Mouse (Mus musculus) forebrain, embryonic 14.5 days (tissue): ENCODE results near the gene Ccl28. TPM values are rescaled to one million over a fixed set of nuclear protein-coding genes. Genes with fewer than 3 reads are reported as not detected.
"Not testable (repeated sequence)": the region's sequence is repeated elsewhere in the genome, so short reads cannot be mapped to it uniquely, and the experiment has no call there.

Experiments
- ATAC-seq: fragments of 200-750 bp; cut with Nextera tagmentation; 2 replicates; pipeline ENCODE4 v1.8.0; 2017; ENCODE audit warnings: mild to moderate bottlenecking, moderate library complexity
- DNase-seq: peaks from one replicate; pipeline ENCODE4 v3.0.0-alpha.2; 2015; ENCODE audit warnings: low spot score
- H3K27ac ChIP-seq: fragments of 300-500 bp; sonication (generic); 2 replicates; pipeline ENCODE4 v1.5.1; 2014; ENCODE audit warnings: low read depth, mild to moderate bottlenecking, control low read depth, low read length, moderate library complexity
- H3K27me3 ChIP-seq: fragments of 300-500 bp; sonication (generic); replicated peaks from 2 replicates; pipeline ENCODE4 v1.6.1; 2014; ENCODE audit warnings: low read length, control low read depth, mixed read lengths; ENCODE audit not compliant: control insufficient read depth, insufficient read depth
- H3K36me3 ChIP-seq: fragments of 300-500 bp; sonication (generic); 2 replicates; pipeline ENCODE4 v1.6.1; 2014; ENCODE audit warnings: low read length, control low read depth; ENCODE audit not compliant: control insufficient read depth, insufficient read depth
- H3K4me1 ChIP-seq: fragments of 300-500 bp; sonication (generic); 2 replicates; pipeline ENCODE4 v1.6.1; 2014; ENCODE audit warnings: antibody characterized with exemption, low read length, control low read depth; ENCODE audit not compliant: control insufficient read depth, insufficient read depth
- H3K4me2 ChIP-seq: fragments of 300-500 bp; sonication (generic); 2 replicates; pipeline ENCODE4 v1.6.1; 2014; ENCODE audit warnings: mild to moderate bottlenecking, control low read depth, low read length
- H3K4me3 ChIP-seq: fragments of 300-500 bp; sonication (generic); 2 replicates; pipeline ENCODE4 v1.5.1; 2014; ENCODE audit warnings: low read depth, low read length, control low read depth
- H3K9ac ChIP-seq: fragments of 300-500 bp; sonication (generic); 2 replicates; pipeline ENCODE4 v1.6.1; 2014; ENCODE audit warnings: mild to moderate bottlenecking, low read length, control low read depth, moderate library complexity
- H3K9me3 ChIP-seq: fragments of 300-500 bp; sonication (generic); replicated peaks from 2 replicates; pipeline ENCODE4 v1.6.1; 2016; ENCODE audit warnings: low read length, control low read depth, mixed read lengths; ENCODE audit not compliant: control insufficient read depth
- WGBS: fragments of 180-500 bp; shearing (Covaris S2); extraction: QIAGEN DNeasy Blood & Tissue Kit; methylation state at CpG from one replicate; pipeline ENCODE4 v1.1.7; 2014; 5-methylcytosine and 5-hydroxymethylcytosine counted together
- polyA plus RNA-seq: library from polyadenylated mRNA; unstranded; fragments of >200 nt; fragmentation: Nextera tagmentation; extraction: Ambion mirVana; gene quantifications from 2 replicates; pipeline ENCODE4 v1.2.1, GENCODE M21; 2014

Gene Ccl28
- polyA plus RNA-seq, 1 experiment from 2014 or later: 0.14 TPM

DNA sequence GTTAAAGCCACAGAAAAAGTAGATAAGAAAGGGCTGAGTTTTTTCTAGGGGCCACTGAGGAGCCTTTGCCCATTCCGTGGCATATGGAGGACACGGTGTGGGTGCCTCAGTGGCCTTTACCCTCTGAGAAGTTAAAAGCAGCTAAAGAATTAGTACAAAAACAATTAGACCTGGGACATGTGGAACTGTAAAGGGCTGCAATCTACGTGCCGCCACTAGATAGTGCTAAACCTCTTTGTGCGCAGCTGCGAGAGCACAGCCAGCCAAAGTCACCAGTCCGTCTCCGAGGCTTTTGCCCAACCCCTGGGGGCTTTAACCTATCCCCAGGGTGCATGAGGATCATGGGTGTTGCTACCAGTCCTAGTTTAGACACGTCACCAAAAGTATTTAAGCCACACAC, 37.8 kb downstream of the Ccl28 start:
- H3K4me2 ChIP-seq, H3K27me3 ChIP-seq, H3K36me3 ChIP-seq, H3K9me3 ChIP-seq, DNase-seq, H3K4me1 ChIP-seq, H3K27ac ChIP-seq, H3K9ac ChIP-seq, H3K4me3 ChIP-seq: not testable (repeated sequence)
- WGBS: 72% methylated on average over 4 of the region's 9 CpGs
- ATAC-seq: peak; percentile 60

GRCm38 (mm10) chr13:119678794-119679193, 55.2 kb downstream of the Ccl28 start:
- WGBS: 92% methylated on average over 8 of the region's 8 CpGs
- ATAC-seq: no peak

DNA sequence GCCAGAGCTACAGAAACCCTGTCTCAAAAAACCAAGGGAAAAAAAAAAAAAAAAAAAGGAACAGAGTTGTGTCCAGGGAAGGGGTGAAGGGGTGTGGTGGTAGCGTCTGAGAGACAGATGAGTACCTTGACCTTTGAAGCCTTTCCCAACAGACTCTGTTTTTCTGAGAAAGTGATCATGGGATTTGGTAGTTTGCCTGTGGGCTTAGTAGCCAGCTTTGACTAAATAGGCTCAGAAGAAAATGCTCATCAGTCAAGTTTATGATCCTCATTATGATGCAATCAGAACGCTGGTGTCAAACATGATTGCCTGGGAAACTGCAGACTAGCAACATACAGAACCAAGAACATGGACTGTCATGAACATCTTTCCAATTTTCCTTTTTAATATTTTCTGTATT, 56.1 kb downstream of the Ccl28 start:
- 86% methylated on average over 2 of the region's 2 CpGs for WGBS

More at GRCm38 (mm10) chr13:119678794-119679193, 55.2 kb downstream of the Ccl28 start:
- H3K9me3 ChIP-seq: no peaks in the 10 kb centered on the region
- H3K27ac ChIP-seq: no peak overlapping the region
- H3K4me2 ChIP-seq: no peak overlapping the region
- H3K36me3 ChIP-seq: no peaks in the 10 kb centered on the region
- H3K27me3 ChIP-seq: no peaks in the 10 kb centered on the region
- DNase-seq: no peak
- H3K9ac ChIP-seq: no peak overlapping the region
- no peaks in the 10 kb centered on the region for H3K4me1 ChIP-seq
- no peak overlapping the region for H3K4me3 ChIP-seq

DNA sequence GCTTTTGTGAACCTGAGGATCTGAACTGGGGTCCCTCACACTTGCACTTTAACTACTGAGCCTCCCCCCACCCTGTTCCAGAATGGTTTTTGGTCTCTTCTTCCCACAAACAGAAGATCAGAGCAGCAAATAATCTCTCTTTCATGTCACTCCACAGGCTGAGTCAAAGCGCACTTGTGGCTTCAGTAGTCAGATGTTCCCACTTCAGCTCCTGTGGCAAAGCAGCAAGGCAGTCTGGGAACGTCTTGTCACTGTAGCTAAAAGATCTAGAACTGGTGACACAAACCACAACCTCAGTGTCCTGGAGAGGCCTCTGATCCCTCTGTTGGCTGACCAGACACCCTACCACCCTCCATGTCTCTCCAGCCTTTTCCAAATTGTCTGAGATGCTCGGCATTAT, 57.5 kb downstream of the Ccl28 start:
- Histone ChIP-seq H3K4me3 (no peak overlapping the region), H3K9me3 (no peaks in the 10 kb centered on the region), H3K9ac (no peak overlapping the region), H3K4me1 (no peaks in the 10 kb centered on the region), H3K4me2 (no peak overlapping the region), H3K27ac (no peak overlapping the region), H3K36me3 (no peaks in the 10 kb centered on the region), H3K27me3 (no peaks in the 10 kb centered on the region)
- ATAC-seq (no peak), DNase-seq (no peak)
- WGBS: 76% methylated on average over 3 of the region's 3 CpGs

More for the DNA sequence above, 56.1 kb downstream of the Ccl28 start:
- Histone ChIP-seq H3K4me3 (no peak overlapping the region), H3K27ac (no peak overlapping the region), H3K9ac (no peak overlapping the region), H3K9me3 (no peaks in the 10 kb centered on the region), H3K36me3 (no peaks in the 10 kb centered on the region), H3K27me3 (no peaks in the 10 kb centered on the region), H3K4me2 (no peak overlapping the region), H3K4me1 (no peaks in the 10 kb centered on the region)
- no peak for DNase-seq
- no peak for ATAC-seq

DNA sequence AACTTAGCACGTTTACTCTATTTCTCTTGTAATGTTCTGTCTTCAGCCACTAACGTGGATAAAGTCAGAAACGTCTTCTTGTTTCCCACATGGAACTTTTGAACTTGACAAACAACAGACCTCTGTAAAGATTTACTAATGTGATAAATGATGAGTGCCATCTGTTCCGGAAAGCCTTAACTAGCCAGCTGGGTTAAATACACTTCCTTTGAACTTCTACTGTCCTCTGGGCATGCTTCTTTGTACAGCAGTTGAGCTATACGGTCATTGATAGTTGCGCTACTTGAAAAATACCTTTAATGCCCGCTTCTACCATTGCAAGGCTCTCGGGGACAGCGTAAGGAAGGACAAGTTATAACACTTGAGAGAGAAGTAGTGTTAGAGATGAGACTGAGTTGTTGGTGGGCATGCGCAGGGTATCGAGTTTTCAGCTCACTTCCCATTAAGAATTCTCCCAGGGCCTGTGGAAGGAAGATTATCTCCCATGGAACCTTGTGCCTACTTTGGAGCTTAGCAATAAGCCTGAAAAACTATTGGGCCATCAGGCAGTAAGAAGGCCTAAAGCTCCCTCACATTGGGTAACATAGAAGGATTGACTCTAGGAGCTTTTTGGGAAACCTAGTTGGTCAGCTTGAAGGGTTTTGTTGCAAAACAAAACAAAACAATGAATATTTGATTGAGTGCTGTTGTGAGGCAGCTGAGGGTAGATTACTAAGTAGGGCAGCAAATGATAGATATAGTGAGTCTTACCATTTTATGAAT, 61.0 kb downstream of the Ccl28 start:
- no peaks in the 10 kb centered on the region for H3K36me3 ChIP-seq
- H3K27ac ChIP-seq: no peak overlapping the region
- DNase-seq (no peak), ATAC-seq (no peak)
- no peak overlapping the region for H3K4me3 ChIP-seq
- peaks cover 2% of the 10 kb centered on the region; the same call in 1 of the 2 replicates for H3K4me1 ChIP-seq
- H3K27me3 ChIP-seq: no peaks in the 10 kb centered on the region
- H3K4me2 ChIP-seq: no peak overlapping the region
- no peaks in the 10 kb centered on the region for H3K9me3 ChIP-seq
- no peak overlapping the region for H3K9ac ChIP-seq
- 91% methylated on average over 11 of the region's 11 CpGs for WGBS

DNA sequence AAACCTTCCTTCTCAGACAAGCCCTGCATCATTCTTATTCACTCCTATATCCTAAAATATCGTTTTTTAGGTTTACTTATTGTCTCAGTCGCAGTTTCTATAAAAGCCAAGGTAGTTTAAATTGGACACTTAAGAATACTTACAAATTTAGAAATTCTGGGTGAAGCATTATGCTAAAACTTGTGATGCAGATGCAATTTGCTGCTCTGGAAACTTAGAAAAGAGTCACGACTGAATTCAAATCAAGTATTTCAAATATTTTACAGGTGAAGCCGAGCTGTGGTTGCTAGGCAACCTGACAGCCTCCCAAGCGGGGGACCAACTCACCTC, 66.1 kb downstream of the Ccl28 start:
- Histone ChIP-seq H3K9me3 (no peaks in the 10 kb centered on the region), H3K4me3 (peak overlapping the region; percentile 97), H3K27ac (peak overlapping the region; percentile 75), H3K36me3 (no peaks in the 10 kb centered on the region), H3K9ac (peak overlapping the region; percentile 32; the same call in 1 of the 2 replicates), H3K27me3 (no peaks in the 10 kb centered on the region), H3K4me2 (peak overlapping the region; percentile 47), H3K4me1 (peaks cover 15% of the 10 kb centered on the region)
- 6% methylated on average over 5 of the region's 5 CpGs for WGBS
- DNase-seq: no peak
- ATAC-seq: no peak

- Histone ChIP-seq H3K4me3 (peak within 1 kb of the TSS; percentile 97), H3K27ac (peak within 1 kb of the TSS; percentile 98), H3K36me3 (peaks cover 3% of the 10 kb centered on the region; the same call in 1 of the 2 replicates), H3K4me1 (peaks cover 19% of the 10 kb centered on the region), H3K9me3 (no peaks in the 10 kb centered on the region), H3K4me2 (peak within 1 kb of the TSS; percentile 79), H3K9ac (peak within 1 kb of the TSS; percentile 96), H3K27me3 (no peaks in the 10 kb centered on the region)
- DNase-seq: peak; percentile 100
- WGBS: under 1% methylated on average over 56 of the region's 59 CpGs
- peak; percentile 98 for ATAC-seq
Measured at GRCm38 (mm10) chr13:119690039-119690728, 66.6 kb downstream of the Ccl28 start, which contains the start of gene Hmgcs1. Hmgcs1 (plus strand) TSS chr13:119690379.

GRCm38 (mm10) chr13:119690876-119691620, 67.4 kb downstream of the Ccl28 start:
- peaks cover 19% of the 10 kb centered on the region for H3K4me1 ChIP-seq

More at GRCm38 (mm10) chr13:119690876-119691620, 67.4 kb downstream of the Ccl28 start:
- H3K36me3 ChIP-seq: peaks cover 3% of the 10 kb centered on the region; the same call in 1 of the 2 replicates
- H3K4me2 ChIP-seq: peak overlapping the region; percentile 79
- 2% methylated on average over 7 of the region's 7 CpGs for WGBS
- ATAC-seq (peak; percentile 23), DNase-seq (peak; percentile 39)
- peak overlapping the region; percentile 96 for H3K9ac ChIP-seq
- H3K27ac ChIP-seq: peak overlapping the region; percentile 98
- peak overlapping the region; percentile 97 for H3K4me3 ChIP-seq
- H3K27me3 ChIP-seq: no peaks in the 10 kb centered on the region
- H3K9me3 ChIP-seq: no peaks in the 10 kb centered on the region
